8 mouse cellular contexts compared by ENCODE assay signal in genomic region chr17:29078519-29079383, GRCm38 (mm10). TPM values are rescaled to one million over a fixed set of nuclear protein-coding genes. Genes with fewer than 3 reads are reported as not detected.
DNase-seq lines count a peak whose midpoint lies in the region; ATAC-seq and TF ChIP-seq lines count a peak whose summit lies in the region.

No protein-coding gene starts in this region.

- peak overlapping the region; percentile 46 for H3K4me2 ChIP-seq in hindbrain, embryonic 15.5 days
- H3K4me2 ChIP-seq in liver, embryonic 13.5 days: peak overlapping the region; percentile 58
- H3K4me2 ChIP-seq in myocyte (ENCODE audit: low read depth): peak overlapping the region; percentile 96

- H3K9ac ChIP-seq in hindbrain, embryonic 15.5 days: no peak overlapping the region
- peak overlapping the region; percentile 36; the same call in 1 of the 2 replicates for H3K9ac ChIP-seq in liver, embryonic 13.5 days

- H3K27ac ChIP-seq in hindbrain, embryonic 15.5 days (replicated peaks): peak overlapping the region; percentile 54; the same call in 1 of the 2 replicates
- no peak overlapping the region for H3K27ac ChIP-seq in liver, embryonic 13.5 days

- H3K4me1 ChIP-seq in hindbrain, embryonic 15.5 days (replicated peaks): peaks cover 22% of the 10 kb centered on the region
- peaks cover 31% of the 10 kb centered on the region for H3K4me1 ChIP-seq in liver, embryonic 13.5 days (replicated peaks)

- TF ChIP-seq POLR2A in myocyte (IDR thresholded peaks at IDR 0.05; ENCODE audit: insufficient read length, low read depth): peak; percentile 61

- no peak overlapping the region for H3ac ChIP-seq in myocyte (ENCODE audit: control insufficient read depth, insufficient read length)

- ATAC-seq in hindbrain, embryonic 15.5 days (ENCODE audit: low FRiP score, low read depth): peak; percentile 45; the same call in 1 of the 2 replicates
- ATAC-seq in liver, embryonic 13.5 days (ENCODE audit: low read depth): no peak; the same call in 1 of the 2 replicates

- H3K79me2 ChIP-seq in myocyte (ENCODE audit: control insufficient read depth, insufficient read depth): no peaks in the 10 kb centered on the region

- peak; percentile 80 for DNase-seq in ovary, adult 18-20 months (ENCODE audit: low spot score)
- DNase-seq in ovary, postnatal 10 days (ENCODE audit: low spot score): no peak
- peak; percentile 64 for DNase-seq in adrenal gland, postnatal 25 days
- peak; percentile 86 for DNase-seq in gastrocnemius, adult 18-20 months (ENCODE audit: low spot score)
- DNase-seq in liver, embryonic 13.5 days: no peak
- DNase-seq in frontal cortex, adult 2 months (ENCODE audit: extremely low spot score in 1 of 2, low spot score in 1 of 2): no peak

- peaks cover 15% of the 10 kb centered on the region; the same call in 1 of the 2 replicates for H3K27me3 ChIP-seq in hindbrain, embryonic 15.5 days
- H3K27me3 ChIP-seq in liver, embryonic 13.5 days: peaks cover 70% of the 10 kb centered on the region
- no peaks in the 10 kb centered on the region for H3K27me3 ChIP-seq in myocyte (ENCODE audit: control insufficient read depth, insufficient read depth, insufficient read length)

- WGBS in hindbrain, embryonic 15.5 days: 8% methylated on average over 25 of the region's 25 CpGs
- 5% methylated on average over 25 of the region's 25 CpGs for WGBS in liver, embryonic 13.5 days (ENCODE audit: insufficient replicate concordance)

- peak overlapping the region; percentile 15 for H3K4me3 ChIP-seq in hindbrain, embryonic 15.5 days
- peak overlapping the region; percentile 41 for H3K4me3 ChIP-seq in liver, embryonic 13.5 days (replicated peaks)
- peak overlapping the region; percentile 69 for H3K4me3 ChIP-seq in myocyte

- no peaks in the 10 kb centered on the region for H3K9me3 ChIP-seq in hindbrain, embryonic 15.5 days
- no peaks in the 10 kb centered on the region for H3K9me3 ChIP-seq in liver, embryonic 13.5 days (replicated peaks)

- H3K36me3 ChIP-seq in hindbrain, embryonic 15.5 days: no peaks in the 10 kb centered on the region
- no peaks in the 10 kb centered on the region for H3K36me3 ChIP-seq in liver, embryonic 13.5 days
- no peaks in the 10 kb centered on the region for H3K36me3 ChIP-seq in myocyte (ENCODE audit: control insufficient read depth, insufficient read depth)

TF ChIP-seq in myocyte, 11 proteins besides CTCF, POLR2A, EP300 and RAD21:
- TF ChIP-seq MYOD1 (IDR thresholded peaks at IDR 0.05; ENCODE audit: control insufficient read depth in 1 of 3, insufficient read length in 2 of 3, low read depth in 2 of 3) (peak; percentile 18 to 56 (median 23)), MYOG (IDR thresholded peaks at IDR 0.05; ENCODE audit: control insufficient read depth in 1 of 3, insufficient read depth in 1 of 3, insufficient read length in 2 of 3, low read depth in 2 of 3) (peak in 2 of 3 experiments; percentile 2 to 74), SRF (IDR thresholded peaks at IDR 0.05; ENCODE audit: control insufficient read depth, insufficient read length, low read depth) (no peak), E2F4 (IDR thresholded peaks at IDR 0.05; ENCODE audit: insufficient read depth) (no peak), CEBPB (IDR thresholded peaks at IDR 0.05; ENCODE audit: insufficient read depth, poor library complexity, severe bottlenecking) (peak; percentile 100), POLR2AphosphoS2 (IDR thresholded peaks at IDR 0.05; ENCODE audit: insufficient read length, low read depth) (peak; percentile 70), TCF3 (IDR thresholded peaks at IDR 0.05; ENCODE audit: insufficient read length, low read depth) (no peak), TCF12 (IDR thresholded peaks at IDR 0.05; ENCODE audit: insufficient read depth, poor library complexity, severe bottlenecking) (peak; percentile 48)
TF ChIP-seq in myocyte: peak in this region for 5.

RNA-seq across cellular contexts. Expression of gene Cdkn1a, which starts 12.0 kb away (rescaled TPM):
- 8.9 and 23.4 TPM in 2 replicates for total RNA-seq in adrenal gland, postnatal 25 days (2021)
- total RNA-seq in gastrocnemius, adult 18-20 months (2021): 10 to 100 TPM; 31.9 to 63.3 TPM
- polyA plus RNA-seq in hindbrain, embryonic 15.5 days (2015; fragmentation: Nextera tagmentation; extraction: Ambion mirVana): 109 and 115 TPM in 2 replicates
- 8.6 and 10.1 TPM in 2 replicates for polyA plus RNA-seq in liver, embryonic 13.5 days (2015; fragmentation: Nextera tagmentation; extraction: Ambion mirVana)
- polyA plus RNA-seq in myocyte (2012; fragmentation: generic; extraction: Trizol): 2,069 TPM
- 37.7 and 55.8 TPM in 2 replicates for polyA plus RNA-seq in frontal cortex, adult 2 months (2012; rRNA removed)

RNA-seq across cellular contexts. Expression of gene Rab44, which starts 35.2 kb away (rescaled TPM):
- total RNA-seq in adrenal gland, postnatal 25 days (2021): 0.30 and 0.86 TPM in 2 replicates
- total RNA-seq in gastrocnemius, adult 18-20 months (2021): under 1 TPM; 0.31 to 0.34 TPM
- polyA plus RNA-seq in hindbrain, embryonic 15.5 days (2015; fragmentation: Nextera tagmentation; extraction: Ambion mirVana): 0.09 TPM in 1 of 2 replicates, not detected in the other
- polyA plus RNA-seq in liver, embryonic 13.5 days (2015; fragmentation: Nextera tagmentation; extraction: Ambion mirVana): 4.4 and 5.3 TPM in 2 replicates
- polyA plus RNA-seq in myocyte (2012; fragmentation: generic; extraction: Trizol): 6.8 TPM
- 0.08 and 0.19 TPM in 2 replicates for polyA plus RNA-seq in frontal cortex, adult 2 months (2012; rRNA removed)

RNA-seq across cellular contexts. Expression of gene Srsf3, which starts 46.3 kb away (rescaled TPM):
- total RNA-seq in adrenal gland, postnatal 25 days (2021): 119 and 172 TPM in 2 replicates
- 10 to 100 TPM; 37.4 to 48.6 TPM for total RNA-seq in gastrocnemius, adult 18-20 months (2021)
- 411 and 428 TPM in 2 replicates for polyA plus RNA-seq in hindbrain, embryonic 15.5 days (2015; fragmentation: Nextera tagmentation; extraction: Ambion mirVana)
- polyA plus RNA-seq in liver, embryonic 13.5 days (2015; fragmentation: Nextera tagmentation; extraction: Ambion mirVana): 320 and 398 TPM in 2 replicates
- polyA plus RNA-seq in myocyte (2012; fragmentation: generic; extraction: Trizol): 98.2 TPM
- 135 and 141 TPM in 2 replicates for polyA plus RNA-seq in frontal cortex, adult 2 months (2012; rRNA removed)

Comparison
In these comparisons a context has a peak if more than half of its experiments do, and no peak if none do; other contexts are left out.
1. DNase-seq: peak in ovary, adult 18-20 months (single experiment), adrenal gland, postnatal 25 days (single experiment) and gastrocnemius, adult 18-20 months (single experiment); none in ovary, postnatal 10 days (single experiment), liver, embryonic 13.5 days (single experiment) and frontal cortex, adult 2 months (0 of 2).
2. H3K4me2 ChIP-seq: peak in every context shown above with its lines; median percentile 96 in myocyte; 58 in liver, embryonic 13.5 days; 46 in hindbrain, embryonic 15.5 days.
3. H3K4me3 ChIP-seq: peak in every context shown above with its lines; median percentile 69 in myocyte; 41 in liver, embryonic 13.5 days; 15 in hindbrain, embryonic 15.5 days.
4. RNA of gene Cdkn1a, which starts 12.0 kb away (polyA plus RNA-seq): 2,069 TPM in myocyte (single experiment); 109 to 115 TPM in hindbrain, embryonic 15.5 days, 37.7 to 55.8 TPM in frontal cortex, adult 2 months and 8.6 to 10.1 TPM in liver, embryonic 13.5 days; every median in the first group is over 10 times any median in the second.